In genomic region chr9:110716775-110717174, GRCm38 (mm10) we compare ENCODE assay signal across 7 mouse cellular contexts. TPM values are rescaled to one million over a fixed set of nuclear protein-coding genes. Genes with fewer than 3 reads are reported as not detected.
DNase-seq lines count a peak whose midpoint lies in the region; ATAC-seq lines count a peak whose summit lies in the region.

No protein-coding gene starts in this region.

- peak; percentile 32 for ATAC-seq in CD4-positive, CD25-positive, alpha-beta regulatory T cell, adult 4 months
- ATAC-seq in liver, embryonic 16.5 days (ENCODE audit: low read depth) = peak; percentile 47; the same call in 1 of the 2 replicates
- ATAC-seq in neural tube, embryonic 14.5 days (ENCODE audit: low read depth) = peak; percentile 92

- H3K36me3 ChIP-seq in embryonic facial prominence, embryonic 10.5 days (replicated peaks) = peaks cover 41% of the 10 kb centered on the region
- no peaks in the 10 kb centered on the region for H3K36me3 ChIP-seq in liver, embryonic 16.5 days (ENCODE audit: control insufficient read depth, insufficient read depth)
- H3K36me3 ChIP-seq in neural tube, embryonic 14.5 days (ENCODE audit: control insufficient read depth, insufficient read depth, low read length) = 0 out of 2 replicates have a peak, but pooled peaks cover 3% of the 10 kb centered on the region

- no peak overlapping the region for H3K9ac ChIP-seq in liver, embryonic 16.5 days (ENCODE audit: low read depth, low read length)
- H3K9ac ChIP-seq in neural tube, embryonic 14.5 days (replicated peaks; ENCODE audit: low read depth, low read length) = no peak overlapping the region

- WGBS in embryonic facial prominence, embryonic 10.5 days = 29% methylated on average over 4 of the region's 4 CpGs
- WGBS in liver, embryonic 16.5 days (ENCODE audit: insufficient replicate concordance) = 27% methylated on average over 4 of the region's 4 CpGs
- 33% methylated on average over 4 of the region's 4 CpGs for WGBS in neural tube, embryonic 14.5 days

- H3K27me3 ChIP-seq in embryonic facial prominence, embryonic 10.5 days (replicated peaks; ENCODE audit: low read depth, poor library complexity, severe bottlenecking) = no peaks in the 10 kb centered on the region
- H3K27me3 ChIP-seq in liver, embryonic 16.5 days (ENCODE audit: control insufficient read depth, insufficient read depth, low read depth, low read length) = no peaks in the 10 kb centered on the region
- H3K27me3 ChIP-seq in neural tube, embryonic 14.5 days (ENCODE audit: control insufficient read depth, insufficient read depth, low read length) = no peaks in the 10 kb centered on the region

- H3K27ac ChIP-seq in embryonic facial prominence, embryonic 10.5 days (replicated peaks) = no peak overlapping the region
- no peak overlapping the region for H3K27ac ChIP-seq in liver, embryonic 16.5 days (ENCODE audit: low read length)
- H3K27ac ChIP-seq in neural tube, embryonic 14.5 days (ENCODE audit: low read depth, low read length) = no peak overlapping the region

- peak; percentile 65 for DNase-seq in R1 (ENCODE audit: low read depth, low spot score)
- DNase-seq in embryonic facial prominence, embryonic 10.5 days (ENCODE audit: low spot score) = peak; percentile 67
- peak; percentile 64 to 75 for DNase-seq in heart, postnatal 14 days
- peak; percentile 75 to 84 for DNase-seq in kidney, postnatal 4 days

- H3K4me3 ChIP-seq in embryonic facial prominence, embryonic 10.5 days = no peak overlapping the region
- H3K4me3 ChIP-seq in liver, embryonic 16.5 days (ENCODE audit: low read depth, low read length) = no peak overlapping the region
- H3K4me3 ChIP-seq in neural tube, embryonic 14.5 days (ENCODE audit: low read depth, low read length) = no peak overlapping the region

- H3K4me1 ChIP-seq in embryonic facial prominence, embryonic 10.5 days = peaks cover 11% of the 10 kb centered on the region
- H3K4me1 ChIP-seq in liver, embryonic 16.5 days (ENCODE audit: control insufficient read depth, low read depth, low read length) = no peaks in the 10 kb centered on the region
- H3K4me1 ChIP-seq in neural tube, embryonic 14.5 days (ENCODE audit: control insufficient read depth, insufficient read depth, low read length) = no peaks in the 10 kb centered on the region

- no peak overlapping the region for H3K4me2 ChIP-seq in liver, embryonic 16.5 days (ENCODE audit: low read depth, low read length)
- H3K4me2 ChIP-seq in neural tube, embryonic 14.5 days (ENCODE audit: low read depth, low read length) = no peak overlapping the region

- intact Hi-C loops in heart, postnatal 14 days (cut with DNase I) = loop anchor here (1.0 to 5.0 kb wide), 3 partner anchors 65 to 269 kb away; no protein-coding TSS in a partner anchor

- H3K9me3 ChIP-seq in embryonic facial prominence, embryonic 10.5 days = no peaks in the 10 kb centered on the region
- H3K9me3 ChIP-seq in liver, embryonic 16.5 days (replicated peaks; ENCODE audit: control insufficient read depth, low read length) = no peaks in the 10 kb centered on the region
- H3K9me3 ChIP-seq in neural tube, embryonic 14.5 days (ENCODE audit: control insufficient read depth, low read length) = no peaks in the 10 kb centered on the region

RNA-seq across cellular contexts. Expression of gene Myl3, which starts 24.9 kb away (rescaled TPM):
- not detected for polyA plus RNA-seq in CD4-positive, CD25-positive, alpha-beta regulatory T cell, adult 4 months (2017; shearing (Covaris generic))
- 0.86 and 4.4 TPM in 2 replicates for polyA plus RNA-seq in embryonic facial prominence, embryonic 10.5 days (2016; fragmentation: Nextera tagmentation; extraction: Ambion mirVana)
- total RNA-seq in heart, postnatal 14 days (2021) = over 10,000 TPM; 11,266 to 12,112 TPM
- polyA plus RNA-seq in liver, embryonic 16.5 days (2015; fragmentation: Nextera tagmentation; extraction: Ambion mirVana) = 1.1 and 1.9 TPM in 2 replicates
- polyA plus RNA-seq in neural tube, embryonic 14.5 days (2014; fragmentation: Nextera tagmentation; extraction: Ambion mirVana) = 0.50 and 0.66 TPM in 2 replicates

RNA-seq across cellular contexts. Expression of gene Pth1r, which starts 30.2 kb away (rescaled TPM):
- polyA plus RNA-seq in CD4-positive, CD25-positive, alpha-beta regulatory T cell, adult 4 months (2017; shearing (Covaris generic)) = not detected
- polyA plus RNA-seq in embryonic facial prominence, embryonic 10.5 days (2016; fragmentation: Nextera tagmentation; extraction: Ambion mirVana) = 39.2 and 46.3 TPM in 2 replicates
- total RNA-seq in heart, postnatal 14 days (2021) = 1 to 10 TPM; 9.1 TPM
- polyA plus RNA-seq in liver, embryonic 16.5 days (2015; fragmentation: Nextera tagmentation; extraction: Ambion mirVana) = 2.3 and 2.5 TPM in 2 replicates
- polyA plus RNA-seq in neural tube, embryonic 14.5 days (2014; fragmentation: Nextera tagmentation; extraction: Ambion mirVana) = 5.2 and 11.3 TPM in 2 replicates

Comparison
In these comparisons a context has a peak if more than half of its experiments do, and no peak if none do; other contexts are left out.
1. ATAC-seq: peak in every context shown above with its lines; median percentile 92 in neural tube, embryonic 14.5 days; 47 in liver, embryonic 16.5 days; 32 in CD4-positive, CD25-positive, alpha-beta regulatory T cell, adult 4 months.